Mouse (Mus musculus) stomach, postnatal 0 days (tissue): Measurements from ENCODE around the gene Calhm1.

Source experiments
- CTCF ChIP-seq: IDR thresholded peaks from 2 replicates; pipeline ENCODE4 v1.5.1; 2016; ENCODE audit warnings: antibody characterized with exemption, low read depth, mild to moderate bottlenecking, moderate library complexity
- EP300 ChIP-seq: optimal IDR thresholded peaks from 2 replicates; pipeline ENCODE3; 2016; ENCODE audit warnings: antibody characterized with exemption

DNA sequence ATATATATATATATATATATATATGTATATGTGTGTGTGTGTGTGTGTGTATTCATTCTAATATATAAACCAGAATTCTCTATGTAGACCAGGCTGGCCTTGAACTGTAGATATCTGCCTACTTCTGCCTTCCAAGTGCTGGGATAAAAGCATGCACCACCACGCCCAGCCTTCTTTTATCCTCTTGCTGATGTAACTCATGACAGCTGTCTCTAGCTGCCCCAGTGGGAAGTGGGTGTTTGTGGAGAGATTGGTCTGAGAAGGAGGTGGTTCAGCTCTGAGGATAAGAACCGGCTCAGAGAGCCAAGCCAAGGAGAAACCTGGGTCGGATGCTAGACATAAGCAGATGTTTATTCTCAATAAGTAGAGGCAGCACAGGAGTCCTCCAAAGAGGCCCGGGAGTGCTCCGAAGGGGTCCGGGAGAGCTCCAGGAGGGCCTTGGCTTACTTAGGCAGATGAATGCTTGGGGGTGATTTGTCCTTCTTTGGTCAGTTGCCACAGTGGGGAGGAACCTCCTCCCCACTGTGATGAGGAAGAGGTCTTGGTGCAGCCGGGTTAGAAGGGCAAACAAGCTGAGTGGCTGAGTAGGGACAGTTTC lies 23.7 kb upstream of the Calhm1 start:
- TF ChIP-seq CTCF (no peak), EP300 (no peak)
